Mouse (Mus musculus) spleen, postnatal 4 days (tissue): ENCODE data around the gene Wwc1.
A peak's percentile ranks its signal among the peaks of the same experiment; 100 is the strongest.

Source experiments
- DNase-seq, 2 experiments: peaks; one replicate each; pipeline ENCODE4 v3.0.0; 2022; ENCODE audit warnings: low spot score in 2 of 2

Wwc1 gene

GRCm38 (mm10) chr11:35980411-35980917 is at the start of gene Wwc1:
Wwc1 (minus strand) TSS chr11:35980527.
- no peak for DNase-seq

- no peak for DNase-seq
Observed at GRCm38 (mm10) chr11:36020009-36020408, 39.7 kb upstream of the Wwc1 start.

GRCm38 (mm10) chr11:36013179-36013578 is 32.9 kb upstream of the Wwc1 start:
- DNase-seq, result no peak

GRCm38 (mm10) chr11:36009281-36010208 is 29.2 kb upstream of the Wwc1 start:
- no peak for DNase-seq

- DNase-seq, result no peak
Observed at GRCm38 (mm10) chr11:36002900-36003299, 22.6 kb upstream of the Wwc1 start.

GRCm38 (mm10) chr11:36001282-36001970 is 21.1 kb upstream of the Wwc1 start:
- peak; percentile 54 to 80 for DNase-seq

GRCm38 (mm10) chr11:36000585-36001281 is 20.4 kb upstream of the Wwc1 start:
- no peak for DNase-seq

- DNase-seq, result no peak
Observed at GRCm38 (mm10) chr11:36000038-36000437, 19.7 kb upstream of the Wwc1 start.

GRCm38 (mm10) chr11:35998048-35998447 is 17.7 kb upstream of the Wwc1 start:
- DNase-seq, result no peak

- no peak for DNase-seq
Observed at GRCm38 (mm10) chr11:35995310-35995709, 15.0 kb upstream of the Wwc1 start.

- DNase-seq, result no peak
Observed at GRCm38 (mm10) chr11:35991846-35992245, 11.5 kb upstream of the Wwc1 start.

GRCm38 (mm10) chr11:35989967-35990366 is 9.6 kb upstream of the Wwc1 start:
- DNase-seq, result no peak

- DNase-seq, result no peak
Observed at GRCm38 (mm10) chr11:35985841-35986393, 5.6 kb upstream of the Wwc1 start.

- DNase-seq, result no peak
Observed at GRCm38 (mm10) chr11:35982734-35983133, 2.4 kb upstream of the Wwc1 start.

GRCm38 (mm10) chr11:35979733-35980410 is 455 bp downstream of the Wwc1 start:
- peak in 1 of 2 experiments; percentile 64 for DNase-seq

- no peak for DNase-seq
Observed at GRCm38 (mm10) chr11:35979266-35979732, 1.0 kb downstream of the Wwc1 start.

GRCm38 (mm10) chr11:35977796-35978195 is 2.5 kb downstream of the Wwc1 start:
- DNase-seq, result no peak

- DNase-seq, result no peak
Observed at GRCm38 (mm10) chr11:35977096-35977495, 3.2 kb downstream of the Wwc1 start.

GRCm38 (mm10) chr11:35976482-35976881 is 3.8 kb downstream of the Wwc1 start:
- no peak for DNase-seq

- DNase-seq, result no peak
Observed at GRCm38 (mm10) chr11:35974632-35975450, 5.5 kb downstream of the Wwc1 start.
